Mouse (Mus musculus) naive thymus-derived CD4-positive, alpha-beta T cell, adult 2 months (primary cell): ENCODE measurements around the gene Plxdc1.

Experiments used
- DNase-seq: peaks from one replicate; pipeline ENCODE4 v3.0.0-alpha.2; 2011; ENCODE audit warnings: low read depth

The Plxdc1 gene

GRCm38 (mm10) chr11:97913111-97913510 lies 73.1 kb downstream of the Plxdc1 start:
- DNase-seq, result no peak

GRCm38 (mm10) chr11:97908634-97909348 lies 77.5 kb downstream of the Plxdc1 start:
- DNase-seq, result no peak

- no peak for DNase-seq
These were observed 78.3 kb downstream of the Plxdc1 start for GRCm38 (mm10) chr11:97907935-97908334.

- DNase-seq, result no peak
These were observed 79.3 kb downstream of the Plxdc1 start for GRCm38 (mm10) chr11:97906905-97907304.

- no peak for DNase-seq
These were observed 80.3 kb downstream of the Plxdc1 start for GRCm38 (mm10) chr11:97905941-97906340.

- DNase-seq, result peak; percentile 74
These were observed 80.7 kb downstream of the Plxdc1 start for GRCm38 (mm10) chr11:97905540-97905939.

- no peak for DNase-seq
These were observed 81.4 kb downstream of the Plxdc1 start for GRCm38 (mm10) chr11:97904801-97905200.

- DNase-seq, result no peak
These were observed 84.4 kb downstream of the Plxdc1 start for GRCm38 (mm10) chr11:97901806-97902205.

- peak; percentile 93 for DNase-seq
These were observed 86.4 kb downstream of the Plxdc1 start for GRCm38 (mm10) chr11:97899822-97900221.

- no peak for DNase-seq
These were observed 88.6 kb downstream of the Plxdc1 start for GRCm38 (mm10) chr11:97897568-97898185.

GRCm38 (mm10) chr11:97896655-97897054 lies 89.6 kb downstream of the Plxdc1 start:
- no peak for DNase-seq

- DNase-seq, result no peak
These were observed 94.4 kb downstream of the Plxdc1 start for GRCm38 (mm10) chr11:97891821-97892220.

- DNase-seq, result no peak
These were observed 100.8 kb downstream of the Plxdc1 start for GRCm38 (mm10) chr11:97885296-97885915.

GRCm38 (mm10) chr11:97884601-97885185 lies 101.6 kb downstream of the Plxdc1 start:
- DNase-seq, result no peak

GRCm38 (mm10) chr11:97883918-97884600 lies 102.2 kb downstream of the Plxdc1 start, which contains the start of gene Fbxo47:
Gene Fbxo47 (minus strand): TSS chr11:97884154.
- peak; percentile 98 for DNase-seq

GRCm38 (mm10) chr11:97883542-97883917 lies 102.7 kb downstream of the Plxdc1 start:
- peak; percentile 94 for DNase-seq

- no peak for DNase-seq
These were observed 105.9 kb downstream of the Plxdc1 start for GRCm38 (mm10) chr11:97880362-97880761.

- no peak for DNase-seq
These were observed 108.9 kb downstream of the Plxdc1 start for GRCm38 (mm10) chr11:97877341-97877740.

GRCm38 (mm10) chr11:97874396-97874795 lies 111.8 kb downstream of the Plxdc1 start:
- no peak for DNase-seq
